Mouse (Mus musculus) myocyte (in vitro differentiated cells): Measurements from ENCODE around the gene Eapp.

ENCODE experiments used
- CEBPB ChIP-seq: IDR thresholded peaks from 2 replicates; pipeline ENCODE4 v1.6.1; 2011; ENCODE audit warnings: mild to moderate bottlenecking, moderate library complexity; ENCODE audit not compliant: poor library complexity, insufficient read depth, severe bottlenecking
- E2F4 ChIP-seq: IDR thresholded peaks from one replicate; pipeline ENCODE4 v1.6.1; 2011; ENCODE audit warnings: mild to moderate bottlenecking, control low read depth, moderate library complexity; ENCODE audit not compliant: insufficient read depth
- MAX ChIP-seq: IDR thresholded peaks from one replicate; pipeline ENCODE4 v1.6.1; 2011; ENCODE audit warnings: low read depth, mild to moderate bottlenecking, control low read depth
- MYOD1 ChIP-seq, 3 experiments: IDR thresholded peaks; one replicate each; pipeline ENCODE4 v1.6.1; 2011; ENCODE audit warnings: control low read depth in 2 of 3, low read depth in 2 of 3, mild to moderate bottlenecking in 2 of 3, moderate library complexity in 1 of 3; ENCODE audit not compliant: insufficient read length in 2 of 3, control insufficient read depth in 1 of 3
- POLR2A ChIP-seq: IDR thresholded peaks from one replicate; pipeline ENCODE4 v1.6.1; 2011; ENCODE audit warnings: low read depth, mild to moderate bottlenecking, control low read depth, moderate library complexity; ENCODE audit not compliant: insufficient read length
- POLR2AphosphoS2 ChIP-seq: IDR thresholded peaks from one replicate; pipeline ENCODE4 v1.6.1; 2011; ENCODE audit warnings: low read depth, control low read depth; ENCODE audit not compliant: insufficient read length
- SRF ChIP-seq: IDR thresholded peaks from one replicate; pipeline ENCODE4 v1.6.1; 2011; ENCODE audit warnings: low read depth; ENCODE audit not compliant: control insufficient read depth, insufficient read length
- TCF12 ChIP-seq: IDR thresholded peaks from one replicate; pipeline ENCODE4 v1.6.1; 2011; ENCODE audit warnings: mild to moderate bottlenecking, control low read depth; ENCODE audit not compliant: poor library complexity, insufficient read depth, severe bottlenecking
- USF1 ChIP-seq: IDR thresholded peaks from one replicate; pipeline ENCODE4 v1.6.1; 2011; ENCODE audit warnings: low read depth, mild to moderate bottlenecking, control low read depth, moderate library complexity

DNA sequence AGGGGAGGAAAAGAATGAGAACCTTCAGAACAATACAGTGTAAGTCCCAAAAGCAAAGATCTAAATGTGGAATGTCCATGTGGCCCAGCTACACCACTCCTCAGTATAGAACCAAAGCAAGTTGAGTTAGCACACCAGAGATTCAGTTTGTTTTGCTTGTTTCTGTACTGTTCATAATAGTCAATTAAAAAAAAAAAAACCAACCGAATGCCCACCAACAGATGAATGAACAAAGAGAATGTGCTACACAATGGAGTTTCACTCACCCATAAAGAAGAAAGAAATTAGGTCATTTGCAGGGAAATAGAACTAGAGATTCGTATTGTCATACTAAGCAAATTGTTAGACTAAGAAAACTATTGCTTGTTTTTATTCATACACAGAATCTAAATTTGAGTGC, 63.6 kb downstream of the Eapp start:
- TF ChIP-seq SRF, result no peak
- TF ChIP-seq POLR2A, result no peak
- TF ChIP-seq POLR2AphosphoS2, result no peak
- no peak for TF ChIP-seq MAX
- no peak for TF ChIP-seq USF1
- no peak for TF ChIP-seq CEBPB
- TF ChIP-seq E2F4, result no peak
- TF ChIP-seq MYOD1 (IDR thresholded peaks at IDR 0.05; ENCODE audit: control insufficient read depth in 1 of 3, insufficient read length in 2 of 3, low read depth in 2 of 3), result no peak
- no peak for TF ChIP-seq TCF12
